Comparison of ENCODE assay signal across 11 mouse cellular contexts in genomic region chrX:17520086-17520485, GRCm38 (mm10). TPM values are rescaled to one million over a fixed set of nuclear protein-coding genes. Genes with fewer than 3 reads are reported as not detected.
DNase-seq lines count a peak whose midpoint lies in the region; ATAC-seq and TF ChIP-seq lines count a peak whose summit lies in the region.
"Had no signal": no experiment of that assay in that cellular context is flagged by ENCODE, and none has a peak within 500 bp of the region (broad histone marks: within the 10 kb centered on the region; RNA-seq: fewer than 3 reads in every experiment).

No protein-coding gene starts in this region.

- no peaks in the 10 kb centered on the region for H3K36me3 ChIP-seq in hindbrain, embryonic 11.5 days (ENCODE audit: control insufficient read depth, insufficient read depth, low read length)
- H3K36me3 ChIP-seq in hindbrain, postnatal 0 days (ENCODE audit: insufficient read depth, low read length): no peaks in the 10 kb centered on the region
- H3K36me3 ChIP-seq: limb, embryonic 15.5 days; midbrain, embryonic 12.5 days had no signal

- no peak overlapping the region for H3K4me3 ChIP-seq in hindbrain, embryonic 11.5 days (ENCODE audit: low read depth, low read length)
- no peak overlapping the region for H3K4me3 ChIP-seq in hindbrain, postnatal 0 days (ENCODE audit: low read length)
- H3K4me3 ChIP-seq: limb, embryonic 15.5 days; midbrain, embryonic 12.5 days had no signal

- no peak overlapping the region for H3K4me2 ChIP-seq in hindbrain, embryonic 11.5 days (replicated peaks; ENCODE audit: low read depth, low read length)
- H3K4me2 ChIP-seq in hindbrain, postnatal 0 days (ENCODE audit: low read depth, low read length): no peak overlapping the region
- H3K4me2 ChIP-seq: limb, embryonic 15.5 days; midbrain, embryonic 12.5 days had no signal

- H3K27me3 ChIP-seq in hindbrain, embryonic 11.5 days (ENCODE audit: control insufficient read depth, insufficient read depth, low read length): no peaks in the 10 kb centered on the region
- H3K27me3 ChIP-seq in hindbrain, postnatal 0 days (ENCODE audit: insufficient read depth, low read length): no peaks in the 10 kb centered on the region
- H3K27me3 ChIP-seq: limb, embryonic 15.5 days; midbrain, embryonic 12.5 days had no signal

- peak; percentile 15 to 62 for DNase-seq in adrenal gland, adult (ENCODE audit: inconsistent age in 2 of 2, low spot score in 1 of 2)
- no peak for DNase-seq in adrenal gland, postnatal 25 days
- DNase-seq in hindbrain, embryonic 11.5 days (ENCODE audit: low spot score): no peak
- DNase-seq in hindbrain, postnatal 0 days (ENCODE audit: low spot score): no peak
- peak; percentile 40 for DNase-seq in brain, embryonic 14.5 days (ENCODE audit: low read depth)
- peak; percentile 17 for DNase-seq in lung, postnatal 14 days
- DNase-seq in spleen, adult 12 weeks (ENCODE audit: low spot score): no peak
- DNase-seq in testis, postnatal 10 days (ENCODE audit: low spot score): no peak
- DNase-seq: thymus, postnatal 36 days had no signal

- H3K27ac ChIP-seq in hindbrain, embryonic 11.5 days (ENCODE audit: low read depth, low read length): peak overlapping the region; percentile 17; the same call in 1 of the 2 replicates
- H3K27ac ChIP-seq in hindbrain, postnatal 0 days: no peak overlapping the region
- H3K27ac ChIP-seq: limb, embryonic 15.5 days had no signal

- H3K9ac ChIP-seq in hindbrain, embryonic 11.5 days (ENCODE audit: low read depth, low read length): no peak overlapping the region
- H3K9ac ChIP-seq in hindbrain, postnatal 0 days (replicated peaks; ENCODE audit: low read length): no peak overlapping the region
- H3K9ac ChIP-seq: limb, embryonic 15.5 days; midbrain, embryonic 12.5 days had no signal

- TF ChIP-seq POLR2A in brain, embryonic 14.5 days (IDR thresholded peaks at IDR 0.05; ENCODE audit: borderline replicate concordance, extremely low read depth, insufficient read depth, insufficient read length, poor library complexity, severe bottlenecking): no peak

- H3K4me1 ChIP-seq in hindbrain, embryonic 11.5 days (replicated peaks; ENCODE audit: control insufficient read depth, insufficient read depth, low read length): no peaks in the 10 kb centered on the region
- no peaks in the 10 kb centered on the region for H3K4me1 ChIP-seq in hindbrain, postnatal 0 days (ENCODE audit: insufficient read depth, low read length)
- H3K4me1 ChIP-seq: limb, embryonic 15.5 days had no signal

- H3K9me3 ChIP-seq in hindbrain, embryonic 11.5 days (ENCODE audit: control insufficient read depth, low read length): no peaks in the 10 kb centered on the region
- no peaks in the 10 kb centered on the region for H3K9me3 ChIP-seq in hindbrain, postnatal 0 days (ENCODE audit: low read length)
- H3K9me3 ChIP-seq: limb, embryonic 15.5 days; midbrain, embryonic 12.5 days had no signal

- TF ChIP-seq CTCF in hindbrain, postnatal 0 days (IDR thresholded peaks at IDR 0.05; ENCODE audit: low read depth): no peak
- no peak for TF ChIP-seq CTCF in brain, embryonic 14.5 days (IDR thresholded peaks at IDR 0.05; ENCODE audit: borderline replicate concordance, extremely low read depth, insufficient read depth, insufficient read length)

- ATAC-seq in hindbrain, embryonic 11.5 days (ENCODE audit: low FRiP score): no peak
- ATAC-seq in hindbrain, postnatal 0 days: no peak

RNA-seq across cellular contexts. Expression of gene Fundc1, which starts 52.0 kb away (rescaled TPM):
- total RNA-seq in adrenal gland, postnatal 25 days (2021): 63.2 and 68.6 TPM in 2 replicates
- polyA plus RNA-seq in hindbrain, embryonic 11.5 days (2014; fragmentation: Nextera tagmentation; extraction: Ambion mirVana): 57.2 and 59.0 TPM in 2 replicates
- total RNA-seq in hindbrain, postnatal 0 days (2014; rRNA removed): 31.4 and 31.5 TPM in 2 replicates
- polyA plus RNA-seq in hindbrain, postnatal 0 days (2015; fragmentation: Nextera tagmentation; extraction: Ambion mirVana): 55.1 and 59.3 TPM in 2 replicates
- 31.8 and 33.0 TPM in 2 replicates for polyA plus RNA-seq in brain, embryonic 14.5 days (2012; rRNA removed)

Comparison
In these comparisons a context has a peak if more than half of its experiments do, and no peak if none do; other contexts are left out.
1. DNase-seq: peak in adrenal gland, adult (2 of 2), brain, embryonic 14.5 days (single experiment) and lung, postnatal 14 days (single experiment); none in adrenal gland, postnatal 25 days (single experiment), hindbrain, embryonic 11.5 days (single experiment), hindbrain, postnatal 0 days (single experiment), spleen, adult 12 weeks (single experiment) and testis, postnatal 10 days (single experiment).